Mouse (Mus musculus) liver, adult 2 months (tissue): Measurements from ENCODE around the gene Zfp526.

ENCODE experiments used
- CTCF ChIP-seq: fragments of 200-500 bp; IDR thresholded peaks from 2 replicates; pipeline ENCODE4 v1.5.1; 2011; ENCODE audit warnings: low read depth, low read length, control low read depth
- POLR2A ChIP-seq: fragments of 200-500 bp; IDR thresholded peaks from 2 replicates; pipeline ENCODE4 v1.6.1; 2011; ENCODE audit warnings: low read length, control low read depth; ENCODE audit not compliant: insufficient read depth; ENCODE audit errors: extremely low read depth

DNA sequence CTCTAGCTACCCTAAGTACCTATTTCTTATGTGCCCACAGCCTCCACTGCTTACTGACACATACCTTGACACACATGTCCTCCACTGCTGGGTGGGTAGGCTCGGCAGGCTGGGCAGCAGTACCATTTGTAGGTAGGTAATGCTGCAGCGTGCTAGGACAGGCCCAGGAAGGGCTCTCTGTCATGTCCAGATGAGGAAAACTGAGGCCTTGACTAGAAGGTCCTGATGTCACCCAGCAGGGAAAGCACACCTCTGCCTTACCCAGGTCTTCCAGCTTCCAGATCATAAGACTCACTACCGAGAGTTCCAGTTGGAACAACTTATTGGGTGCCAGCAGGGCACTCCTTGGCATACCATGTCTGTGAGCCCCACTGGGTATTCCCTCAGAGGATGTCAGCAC lies 53.8 kb downstream of the Zfp526 start:
- TF ChIP-seq CTCF (no peak), POLR2A (no peak)
